Mouse (Mus musculus): ENCODE measurements around the gene Gng7.
A peak's percentile ranks its signal among the peaks of the same experiment; 100 is the strongest.

Gng7 gene

DNA sequence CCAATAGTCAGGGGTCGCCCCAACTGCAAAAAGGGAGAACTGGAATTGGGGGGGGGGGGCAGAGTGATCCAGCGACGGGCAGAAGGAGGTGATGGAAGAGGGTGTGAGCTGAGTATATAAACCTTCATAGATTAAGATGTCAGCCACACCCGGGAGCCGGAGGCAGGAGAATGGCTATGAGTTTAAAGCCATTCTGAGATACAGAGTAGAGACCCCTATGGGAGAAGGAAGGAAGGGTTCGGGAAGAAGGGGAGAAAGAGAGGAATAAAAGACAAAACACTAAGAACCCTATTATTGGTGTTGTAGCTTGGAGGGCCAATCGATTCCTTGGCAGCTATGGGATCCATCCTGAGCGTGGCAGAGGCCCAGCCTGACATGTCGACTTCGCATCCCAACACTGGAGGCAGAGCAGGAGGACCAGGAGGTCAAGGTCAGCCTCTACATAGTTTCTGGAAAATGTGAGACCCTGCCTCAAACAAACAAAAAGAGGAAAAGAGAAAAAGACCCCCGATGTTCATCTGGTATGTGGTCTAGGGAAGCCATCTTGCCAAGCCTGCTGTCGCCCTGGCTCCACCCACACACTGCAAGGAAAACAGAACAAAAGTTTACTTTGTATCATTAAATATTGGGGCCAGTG, 11.0 kb upstream of the Gng7 start, which contains the start of gene Diras1:
Gene Diras1, minus strand, starts transcription at position 24 of the 637 bp plus-strand sequence.
- no peak for DNase-seq (ENCODE audit: low spot score)

DNA sequence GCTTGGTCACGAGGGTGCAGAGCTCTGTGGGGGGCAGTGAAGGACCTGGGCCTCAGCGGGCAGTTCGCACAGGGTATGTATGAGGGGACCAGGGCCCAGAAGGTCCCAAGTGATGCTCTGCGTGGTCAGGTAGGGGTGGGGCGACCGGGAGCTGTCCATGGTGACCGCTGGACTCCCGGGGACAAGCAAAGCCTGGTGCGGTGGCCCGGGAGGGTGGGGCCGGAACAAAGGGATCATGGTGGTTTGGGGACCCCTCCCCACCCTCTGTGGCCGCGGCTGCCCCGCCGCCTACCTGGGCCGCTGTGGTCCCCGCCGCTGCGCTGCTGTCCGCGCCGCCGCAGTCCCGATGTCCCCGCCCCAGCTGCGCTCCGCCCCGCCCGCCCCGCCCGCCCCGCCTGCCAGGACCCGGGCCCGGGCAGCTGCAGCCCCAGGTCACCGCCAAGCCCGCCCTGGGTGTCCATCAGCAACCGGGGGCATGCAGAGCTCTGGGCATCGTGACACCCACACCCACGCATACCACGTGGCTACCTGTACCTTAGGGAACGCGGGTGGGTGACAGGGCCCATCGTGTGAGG, 10.4 kb upstream of the Gng7 start:
- no peak for DNase-seq (ENCODE audit: low spot score)

DNA sequence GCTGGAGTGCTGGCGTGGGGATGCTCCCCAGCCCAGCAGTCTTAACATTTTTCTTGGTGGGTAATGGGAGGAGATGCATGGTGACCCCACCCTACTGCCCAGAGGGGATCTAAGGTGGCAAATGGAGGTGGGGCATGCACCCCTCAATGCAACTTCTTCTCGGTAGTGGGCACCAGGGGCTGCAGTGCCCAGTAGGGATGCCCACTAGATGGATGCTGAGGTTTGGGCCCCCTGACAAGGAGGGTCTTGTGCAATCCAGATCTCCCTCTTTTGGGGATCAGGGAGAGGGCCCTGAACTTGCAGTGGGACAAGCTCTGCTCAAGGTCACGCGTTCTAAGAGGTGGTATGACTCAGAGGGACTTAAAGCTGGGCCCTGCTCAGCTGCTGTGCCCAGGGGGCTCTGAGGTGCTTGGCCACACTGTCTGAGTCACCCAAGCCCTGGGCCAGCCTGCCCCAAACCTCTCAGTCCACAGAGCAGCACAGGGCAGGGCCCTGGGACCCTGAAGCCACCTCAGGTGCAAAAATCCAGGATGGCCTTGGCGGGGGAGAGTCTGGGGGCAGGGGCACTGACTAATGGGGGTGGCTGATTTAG, 9.7 kb upstream of the Gng7 start:
- no peak for DNase-seq (ENCODE audit: low spot score)

- DNase-seq (ENCODE audit: low spot score): no peak
These were observed 8.0 kb upstream of the Gng7 start for GRCm38 (mm10) chr10:81022744-81023143.

- DNase-seq (ENCODE audit: low spot score): no peak
These were observed 6.9 kb upstream of the Gng7 start for GRCm38 (mm10) chr10:81021547-81022110.

DNA sequence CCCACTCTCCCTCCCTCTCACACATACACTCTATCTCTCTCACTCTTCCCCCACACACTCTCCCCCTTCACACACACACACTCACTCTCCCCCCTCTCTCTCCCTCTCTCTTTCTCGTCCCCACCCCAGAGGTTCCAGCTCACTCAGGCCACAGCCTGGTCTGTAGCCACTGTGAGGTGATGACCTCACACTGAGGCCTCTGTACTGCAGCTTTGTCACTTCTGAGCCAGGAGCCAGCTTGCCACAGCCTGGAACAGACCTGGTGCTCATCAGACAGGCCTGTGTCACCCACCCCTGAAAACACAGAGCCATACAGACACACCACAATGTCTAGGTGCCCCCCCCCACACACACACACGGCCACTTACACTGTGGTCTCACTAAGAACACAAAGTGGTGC, 5.5 kb upstream of the Gng7 start:
- DNase-seq (ENCODE audit: low spot score): no peak

DNA sequence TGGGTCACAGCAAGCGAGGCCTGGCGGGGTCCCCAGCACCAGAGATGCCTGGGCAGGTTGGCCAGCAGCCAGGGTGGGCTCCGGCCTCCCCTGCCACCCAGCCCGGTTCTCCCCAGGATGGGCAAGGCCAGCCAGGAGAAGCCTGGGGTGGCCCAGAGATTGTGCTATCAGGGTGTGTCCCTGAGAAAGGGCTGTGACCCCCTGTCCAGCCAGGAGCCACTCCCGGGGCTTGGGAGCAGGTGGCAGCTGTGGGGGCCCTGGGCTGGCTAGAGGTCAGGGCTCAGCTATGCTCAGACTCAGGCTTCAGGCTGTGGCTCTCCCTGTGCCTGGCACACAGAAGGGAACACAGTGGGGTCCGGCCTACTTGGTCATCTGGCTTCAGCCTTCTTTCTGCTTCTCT, 4.9 kb upstream of the Gng7 start:
- DNase-seq (ENCODE audit: low spot score): no peak

DNA sequence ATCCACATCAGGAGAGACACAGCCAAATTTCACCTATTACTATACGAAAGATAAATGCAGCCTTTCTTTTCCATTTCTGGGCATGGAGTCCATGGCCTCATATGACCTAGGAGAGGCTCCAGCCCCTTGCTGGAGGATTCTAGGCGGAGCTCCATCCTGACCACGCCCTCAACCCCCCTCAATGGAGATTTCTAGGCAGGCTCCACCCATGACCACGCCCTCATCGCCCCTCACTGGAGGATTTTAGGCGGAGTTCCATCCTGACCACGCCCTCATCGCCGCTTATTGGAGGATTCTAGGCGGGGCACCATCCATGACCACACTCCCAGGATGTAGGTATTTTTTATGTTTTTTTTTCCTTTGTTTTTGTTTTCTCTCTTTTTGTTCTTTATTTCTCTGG, 3.6 kb upstream of the Gng7 start:
- no peak for DNase-seq (ENCODE audit: low spot score)

DNA sequence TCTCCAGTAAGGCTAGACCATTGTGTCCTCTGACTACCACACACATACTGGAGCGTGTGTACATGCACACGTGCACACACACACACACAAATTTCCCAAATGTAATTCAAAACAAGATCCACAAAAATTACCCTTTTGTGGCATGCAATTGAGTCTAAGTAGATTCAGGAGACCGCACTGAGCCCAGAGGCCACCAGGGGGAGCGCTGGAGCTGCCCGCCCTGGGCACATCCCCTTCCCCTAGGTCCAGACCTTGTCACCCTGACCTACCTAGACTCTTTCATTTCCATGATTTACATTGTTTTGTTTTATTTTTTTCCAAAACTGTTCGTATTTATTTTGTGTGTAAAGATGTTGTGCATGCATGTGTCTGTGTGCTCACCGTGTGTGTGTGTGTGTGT, 1.9 kb upstream of the Gng7 start:
- no peak for DNase-seq (ENCODE audit: low spot score)

GRCm38 (mm10) chr10:81015666-81016065, 921 bp upstream of the Gng7 start:
- DNase-seq (ENCODE audit: low spot score): no peak

DNA sequence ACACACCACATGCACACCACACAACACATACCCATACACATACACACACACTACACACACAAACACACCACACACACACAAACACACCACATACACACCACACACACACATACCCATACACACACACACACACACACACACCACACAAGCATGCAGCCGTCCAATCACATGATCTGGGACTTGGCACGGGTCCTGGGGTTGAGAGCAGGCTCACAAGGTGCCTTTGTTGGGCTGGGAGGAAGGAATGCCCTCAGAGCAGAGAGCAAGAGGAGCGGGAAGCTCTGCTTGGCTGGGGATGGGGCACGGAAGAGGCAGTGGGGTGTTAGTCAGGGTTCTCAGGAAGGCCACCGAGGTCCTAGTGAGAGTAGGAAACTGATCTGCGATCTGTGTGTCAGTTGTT, 3.9 kb downstream of the Gng7 start:
- DNase-seq (ENCODE audit: low spot score): no peak

GRCm38 (mm10) chr10:81007240-81007639, 7.5 kb downstream of the Gng7 start:
- no peak for DNase-seq (ENCODE audit: low spot score)

GRCm38 (mm10) chr10:81006005-81006677, 8.6 kb downstream of the Gng7 start:
- no peak for DNase-seq (ENCODE audit: low spot score)

DNA sequence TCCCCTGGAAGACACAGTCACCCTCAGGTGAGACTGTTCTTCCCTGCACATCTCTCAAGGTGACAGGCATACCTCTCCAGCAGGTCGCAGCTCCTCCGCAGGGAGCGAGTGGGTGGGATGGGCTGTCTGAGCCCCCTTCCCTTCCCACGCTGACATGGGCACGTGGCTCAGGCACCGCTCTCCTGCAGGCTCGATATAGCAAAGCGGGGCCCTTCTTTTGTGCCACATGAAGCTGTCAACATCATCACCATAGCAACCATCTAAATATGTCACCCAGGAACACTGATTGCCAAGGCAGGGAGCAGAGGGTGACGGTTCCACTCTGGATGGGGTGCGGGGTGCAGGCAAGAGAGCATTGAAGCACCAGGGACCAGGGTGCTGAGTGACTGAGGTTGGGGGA, 13.6 kb downstream of the Gng7 start:
- no peak for DNase-seq (ENCODE audit: low spot score)

GRCm38 (mm10) chr10:81000197-81001062, 14.3 kb downstream of the Gng7 start:
- DNase-seq (ENCODE audit: low spot score): no peak

GRCm38 (mm10) chr10:80999362-81000196, 15.2 kb downstream of the Gng7 start:
- peak; percentile 73 for DNase-seq (ENCODE audit: low spot score)

- DNase-seq (ENCODE audit: low spot score): no peak
These were observed 16.0 kb downstream of the Gng7 start for GRCm38 (mm10) chr10:80998778-80999177.

DNA sequence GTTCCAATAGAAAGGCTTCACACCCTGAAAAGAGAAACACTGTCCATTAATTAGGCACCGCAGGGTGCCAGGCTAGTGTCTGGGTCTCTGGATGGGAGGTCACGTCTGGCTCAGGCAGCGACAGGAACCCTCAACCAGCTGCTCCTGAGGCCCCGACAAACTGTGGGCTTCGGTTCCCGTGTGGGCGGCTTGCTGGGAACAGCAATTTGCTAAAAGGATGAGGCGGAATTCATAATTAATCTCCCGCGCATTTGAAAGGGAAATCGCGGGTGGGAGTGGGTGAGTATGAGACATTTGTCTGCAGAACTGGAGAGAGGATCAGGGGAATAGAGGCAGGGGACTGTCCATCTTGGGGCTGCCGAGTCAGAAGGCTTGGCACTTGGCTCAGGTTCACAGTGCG, 16.7 kb downstream of the Gng7 start:
- DNase-seq (ENCODE audit: low spot score): no peak

DNA sequence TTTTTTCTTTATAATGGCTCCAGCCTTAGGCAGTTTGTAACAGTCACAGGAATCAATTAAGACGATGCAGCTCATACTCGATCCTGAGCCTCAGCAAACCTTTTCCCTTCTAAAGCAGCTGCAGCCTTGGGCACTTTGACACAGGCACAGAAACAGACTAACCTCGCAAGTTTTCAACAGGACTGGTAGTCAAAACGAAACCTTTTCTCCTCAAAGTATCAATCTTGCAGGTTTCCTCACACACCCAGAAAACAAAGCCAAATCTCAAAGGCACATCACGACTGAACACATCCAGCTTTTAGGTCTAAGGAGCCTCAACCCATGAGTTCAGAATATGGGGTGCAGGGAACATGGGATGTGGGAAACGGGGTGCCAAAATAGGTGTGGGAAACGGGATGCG, 17.4 kb downstream of the Gng7 start:
- DNase-seq (ENCODE audit: low spot score): no peak

- DNase-seq (ENCODE audit: low spot score): no peak
These were observed 18.2 kb downstream of the Gng7 start for GRCm38 (mm10) chr10:80996501-80996900.

DNA sequence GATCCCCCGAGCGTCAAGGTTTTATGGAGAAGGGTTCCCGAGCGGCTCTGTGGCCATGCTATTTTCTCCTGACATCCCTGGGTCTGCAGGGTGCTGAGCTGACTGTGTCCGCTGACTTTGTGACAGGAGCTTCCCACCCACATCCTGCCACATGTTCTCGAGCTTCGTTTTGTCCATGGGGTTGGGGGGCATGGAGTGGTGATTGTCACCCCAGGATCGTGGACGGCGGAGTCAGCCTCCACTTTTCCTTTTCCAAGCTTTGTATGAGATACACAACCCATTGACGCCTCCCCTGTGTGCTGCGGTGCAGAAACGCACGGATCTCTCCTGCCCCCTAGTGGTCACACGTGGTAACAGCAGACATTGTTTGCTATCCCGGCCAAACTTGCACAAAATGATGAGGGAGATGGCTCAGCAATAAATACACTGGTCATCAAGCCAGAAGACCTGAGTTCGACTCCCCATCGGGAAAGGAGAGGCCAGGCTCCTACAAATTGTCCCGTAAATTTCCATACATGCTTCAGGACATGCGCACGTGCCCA, 19.6 kb downstream of the Gng7 start:
- peak; percentile 72 for DNase-seq (ENCODE audit: low spot score)

Measured in ovary, postnatal 10 days (tissue).